Mouse (Mus musculus): Measurements from ENCODE around the gene Sucnr1. TPM values are rescaled to one million over a fixed set of nuclear protein-coding genes. Genes with fewer than 3 reads are reported as not detected.

Sucnr1 gene
- polyA plus RNA-seq, 1 experiment from 2014 or later = 2.4 TPM

DNA sequence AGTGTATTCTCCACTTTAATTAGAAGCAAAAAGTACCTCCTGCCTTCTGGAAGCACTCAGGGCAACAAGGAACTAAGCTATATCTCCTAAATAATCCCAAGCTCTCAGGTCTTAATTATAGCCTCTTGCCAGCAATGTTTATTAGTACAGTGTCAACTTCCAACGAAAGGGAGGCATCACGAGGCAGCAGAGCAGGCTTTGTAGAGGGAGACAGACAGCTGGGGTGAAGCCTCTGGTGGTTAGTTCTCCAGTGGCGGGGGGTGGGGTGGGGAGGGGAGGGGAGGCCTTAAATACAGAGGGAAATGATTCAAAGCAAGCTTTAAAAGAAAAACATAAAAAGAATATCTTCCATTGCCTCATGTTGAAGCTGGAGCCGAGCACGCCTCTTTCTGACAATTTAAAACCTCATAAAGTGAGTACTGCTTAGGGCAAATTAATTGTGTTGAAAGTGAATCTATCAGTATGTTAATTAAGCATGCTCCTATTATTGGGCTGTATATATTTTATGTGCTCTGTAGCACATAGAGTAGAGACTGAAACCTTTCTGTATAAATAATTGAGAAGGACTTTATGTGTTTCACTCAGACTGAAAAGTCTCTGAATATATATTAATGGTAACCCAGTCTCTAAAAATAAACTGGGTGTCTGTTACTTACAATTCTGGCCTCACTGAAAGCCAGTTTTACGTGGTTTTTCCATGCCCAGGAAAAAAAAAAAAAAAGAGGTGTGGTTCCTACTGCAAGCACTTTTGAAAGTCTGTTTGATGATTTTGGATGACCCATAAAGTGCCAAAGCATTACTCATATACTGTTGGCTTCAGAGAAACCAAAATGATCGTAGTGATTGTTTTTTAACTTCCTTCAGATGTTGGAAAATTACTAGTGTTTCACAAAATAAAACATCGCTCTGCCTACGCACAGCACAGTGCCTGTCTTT, 42.5 kb downstream of the Sucnr1 start:
- H3K4me2 ChIP-seq (replicated peaks; ENCODE audit: low read depth) = no peak overlapping the region
- H3K27me3 ChIP-seq (replicated peaks; ENCODE audit: control insufficient read depth, insufficient read depth, low read length) = no peaks in the 10 kb centered on the region
- no peak for ATAC-seq
- WGBS = 50% methylated on average over 9 of the region's 9 CpGs
- H3K27ac ChIP-seq (ENCODE audit: low read depth, low read length) = no peak overlapping the region
- H3K4me3 ChIP-seq (ENCODE audit: low read depth, low read length) = no peak overlapping the region
- H3K4me1 ChIP-seq (replicated peaks; ENCODE audit: control insufficient read depth, insufficient read depth, low read length) = no peaks in the 10 kb centered on the region
- no peak overlapping the region for H3K9ac ChIP-seq (ENCODE audit: low read depth, low read length)
- H3K9me3 ChIP-seq (ENCODE audit: control insufficient read depth) = no peaks in the 10 kb centered on the region
- no peak for TF ChIP-seq CTCF (IDR thresholded peaks at IDR 0.05; ENCODE audit: low read depth)
- H3K36me3 ChIP-seq (ENCODE audit: control insufficient read depth, insufficient read depth) = no peaks in the 10 kb centered on the region

GRCm38 (mm10) chr3:60126564-60126963, 44.9 kb downstream of the Sucnr1 start:
- no peaks in the 10 kb centered on the region for H3K27me3 ChIP-seq (replicated peaks; ENCODE audit: control insufficient read depth, insufficient read depth, low read length)
- no peak for TF ChIP-seq CTCF (IDR thresholded peaks at IDR 0.05; ENCODE audit: low read depth)
- no peaks in the 10 kb centered on the region for H3K4me1 ChIP-seq (replicated peaks; ENCODE audit: control insufficient read depth, insufficient read depth, low read length)
- H3K9me3 ChIP-seq (ENCODE audit: control insufficient read depth) = no peaks in the 10 kb centered on the region
- 94% methylated on average over 2 of the region's 2 CpGs for WGBS
- no peak for ATAC-seq
- H3K27ac ChIP-seq (ENCODE audit: low read depth, low read length) = no peak overlapping the region
- no peak overlapping the region for H3K9ac ChIP-seq (ENCODE audit: low read depth, low read length)
- no peaks in the 10 kb centered on the region for H3K36me3 ChIP-seq (ENCODE audit: control insufficient read depth, insufficient read depth)
- no peak overlapping the region for H3K4me3 ChIP-seq (ENCODE audit: low read depth, low read length)
- no peak overlapping the region for H3K4me2 ChIP-seq (replicated peaks; ENCODE audit: low read depth)

GRCm38 (mm10) chr3:60128282-60128681, 46.6 kb downstream of the Sucnr1 start:
- Histone ChIP-seq H3K9ac (ENCODE audit: low read depth, low read length) (no peak overlapping the region), H3K27me3 (replicated peaks; ENCODE audit: control insufficient read depth, insufficient read depth, low read length) (no peaks in the 10 kb centered on the region), H3K9me3 (ENCODE audit: control insufficient read depth) (no peaks in the 10 kb centered on the region), H3K27ac (ENCODE audit: low read depth, low read length) (no peak overlapping the region), H3K4me3 (ENCODE audit: low read depth, low read length) (no peak overlapping the region), H3K4me1 (replicated peaks; ENCODE audit: control insufficient read depth, insufficient read depth, low read length) (no peaks in the 10 kb centered on the region), H3K36me3 (ENCODE audit: control insufficient read depth, insufficient read depth) (no peaks in the 10 kb centered on the region), H3K4me2 (replicated peaks; ENCODE audit: low read depth) (no peak overlapping the region)
- TF ChIP-seq CTCF (IDR thresholded peaks at IDR 0.05; ENCODE audit: low read depth) = no peak
- no peak for ATAC-seq
- WGBS = 84% methylated on average over 2 of the region's 2 CpGs

GRCm38 (mm10) chr3:60135801-60136200, 54.1 kb downstream of the Sucnr1 start:
- Histone ChIP-seq H3K9ac (ENCODE audit: low read depth, low read length) (no peak overlapping the region), H3K4me2 (replicated peaks; ENCODE audit: low read depth) (no peak overlapping the region), H3K27ac (ENCODE audit: low read depth, low read length) (no peak overlapping the region), H3K4me3 (ENCODE audit: low read depth, low read length) (no peak overlapping the region), H3K4me1 (replicated peaks; ENCODE audit: control insufficient read depth, insufficient read depth, low read length) (no peaks in the 10 kb centered on the region), H3K9me3 (ENCODE audit: control insufficient read depth) (no peaks in the 10 kb centered on the region), H3K27me3 (replicated peaks; ENCODE audit: control insufficient read depth, insufficient read depth, low read length) (no peaks in the 10 kb centered on the region), H3K36me3 (ENCODE audit: control insufficient read depth, insufficient read depth) (no peaks in the 10 kb centered on the region)
- no peak for TF ChIP-seq CTCF (IDR thresholded peaks at IDR 0.05; ENCODE audit: low read depth)
- ATAC-seq = no peak
- 38% methylated on average over 2 of the region's 2 CpGs for WGBS

Other genes with a start within 250 kb of the Sucnr1 start
- not detected in 2 replicates for gene Gm8298, start 220.8 kb upstream of the Sucnr1 start, polyA plus RNA-seq (2015; fragmentation: Nextera tagmentation; extraction: Ambion mirVana)
- gene C130079G13Rik, start 156.7 kb upstream of the Sucnr1 start, polyA plus RNA-seq (2015; fragmentation: Nextera tagmentation; extraction: Ambion mirVana) = not detected in 2 replicates
- gene Aadacl2, start 75.1 kb upstream of the Sucnr1 start, polyA plus RNA-seq (2015; fragmentation: Nextera tagmentation; extraction: Ambion mirVana) = not detected in 2 replicates
- 190 and 203 TPM in 2 replicates for gene Aadac, start 56.2 kb upstream of the Sucnr1 start, polyA plus RNA-seq (2015; fragmentation: Nextera tagmentation; extraction: Ambion mirVana)

Measured in intestine, postnatal 0 days (tissue).